Mouse (Mus musculus): ENCODE data around the gene Gm2564. TPM values are rescaled to one million over a fixed set of nuclear protein-coding genes. Genes with fewer than 3 reads are reported as not detected.
"Not testable (repeated sequence)": the region's sequence is repeated elsewhere in the genome, so short reads cannot be mapped to it uniquely, and the experiment has no call there.

Gm2564 gene
- 1 to 10 TPM; 1.6 to 4.5 TPM for total RNA-seq (2021)
- long read RNA-seq, experiment 1 = 0 reads
- long read RNA-seq, experiment 2 = 0 reads

GRCm38 (mm10) chr4:42629419-42629818 is at the start of gene Gm2564:
Gene Gm2564 (plus strand): TSS chr4:42629719.
- not testable (repeated sequence) for DNase-seq (ENCODE audit: low spot score in 2 of 2)

DNA sequence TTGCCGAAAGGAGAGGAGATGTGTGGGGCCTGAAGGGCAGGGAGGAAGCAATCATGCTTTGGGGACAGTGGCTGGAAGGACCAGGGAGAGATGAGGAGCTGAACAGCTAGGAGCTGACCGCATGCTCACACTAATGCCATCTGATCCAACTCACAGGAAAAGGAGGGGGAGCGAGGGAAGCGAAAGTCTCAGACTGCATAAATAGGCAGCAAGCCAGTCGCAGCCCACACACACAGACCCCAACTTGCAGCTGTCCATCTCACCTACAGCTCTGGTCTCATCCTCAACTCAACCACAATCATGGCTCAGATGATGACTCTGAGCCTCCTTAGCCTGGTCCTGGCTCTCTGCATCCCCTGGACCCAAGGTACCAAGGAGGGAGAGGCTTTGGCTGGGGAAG is 17.6 kb upstream of the Gm2564 start, which contains the start of gene Gm10591:
Gene Gm10591 (plus strand): TSS at position 301 of the 400 bp plus-strand sequence.
- DNase-seq (ENCODE audit: low spot score in 2 of 2) = not testable (repeated sequence)

GRCm38 (mm10) chr4:42654951-42655350 is 25.4 kb downstream of the Gm2564 start, which contains the start of gene Ccl27b:
Gene Ccl27b (plus strand): TSS chr4:42655251.
- not testable (repeated sequence) for DNase-seq (ENCODE audit: low spot score in 2 of 2)

DNA sequence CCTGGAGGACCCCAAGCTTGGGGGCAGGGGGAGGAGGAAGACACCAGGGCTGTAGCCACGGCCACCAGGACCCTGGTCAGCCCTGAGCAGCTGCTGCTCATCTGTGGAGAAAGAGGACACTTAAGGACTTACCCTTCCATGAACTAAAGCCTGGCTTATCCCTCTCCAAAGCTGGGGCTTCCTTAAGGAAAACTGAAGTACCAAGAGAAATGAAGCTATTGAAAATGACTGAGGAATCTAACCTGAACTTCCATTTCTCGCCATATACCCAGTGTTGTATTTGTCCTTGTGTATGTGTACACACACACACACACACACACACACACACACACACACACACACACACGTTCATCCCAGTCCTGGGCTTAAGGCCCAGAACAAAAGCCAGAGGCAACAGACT is 32.3 kb downstream of the Gm2564 start, which contains the start of gene Il11ra2:
Gene Il11ra2 (minus strand): TSS at position 101 of the 400 bp plus-strand sequence.
- not testable (repeated sequence) for DNase-seq (ENCODE audit: low spot score in 2 of 2)

DNA sequence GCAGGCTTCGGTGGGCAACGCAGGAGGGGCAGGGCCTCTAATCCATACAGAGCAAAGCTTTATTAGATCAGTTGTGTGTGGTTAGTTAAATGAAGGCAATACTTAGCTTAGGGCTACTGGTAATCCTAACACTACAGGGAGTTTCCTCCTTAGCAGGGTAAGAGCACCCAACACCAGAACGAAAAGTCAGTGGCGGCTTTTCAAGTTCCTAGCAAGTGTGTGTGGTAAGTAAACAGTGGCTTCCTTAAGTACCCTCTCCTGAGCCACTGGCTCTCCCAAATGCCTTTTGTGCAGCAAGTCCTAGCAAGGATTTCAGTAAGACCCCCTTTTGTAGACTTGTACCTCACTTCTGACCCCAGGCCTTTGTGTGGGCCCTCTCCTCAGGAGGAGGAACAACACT is 45.9 kb downstream of the Gm2564 start:
- DNase-seq (ENCODE audit: low spot score in 2 of 2) = not testable (repeated sequence)

GRCm38 (mm10) chr4:42679365-42679764 is 49.8 kb downstream of the Gm2564 start:
- DNase-seq (ENCODE audit: low spot score in 2 of 2) = not testable (repeated sequence)

DNA sequence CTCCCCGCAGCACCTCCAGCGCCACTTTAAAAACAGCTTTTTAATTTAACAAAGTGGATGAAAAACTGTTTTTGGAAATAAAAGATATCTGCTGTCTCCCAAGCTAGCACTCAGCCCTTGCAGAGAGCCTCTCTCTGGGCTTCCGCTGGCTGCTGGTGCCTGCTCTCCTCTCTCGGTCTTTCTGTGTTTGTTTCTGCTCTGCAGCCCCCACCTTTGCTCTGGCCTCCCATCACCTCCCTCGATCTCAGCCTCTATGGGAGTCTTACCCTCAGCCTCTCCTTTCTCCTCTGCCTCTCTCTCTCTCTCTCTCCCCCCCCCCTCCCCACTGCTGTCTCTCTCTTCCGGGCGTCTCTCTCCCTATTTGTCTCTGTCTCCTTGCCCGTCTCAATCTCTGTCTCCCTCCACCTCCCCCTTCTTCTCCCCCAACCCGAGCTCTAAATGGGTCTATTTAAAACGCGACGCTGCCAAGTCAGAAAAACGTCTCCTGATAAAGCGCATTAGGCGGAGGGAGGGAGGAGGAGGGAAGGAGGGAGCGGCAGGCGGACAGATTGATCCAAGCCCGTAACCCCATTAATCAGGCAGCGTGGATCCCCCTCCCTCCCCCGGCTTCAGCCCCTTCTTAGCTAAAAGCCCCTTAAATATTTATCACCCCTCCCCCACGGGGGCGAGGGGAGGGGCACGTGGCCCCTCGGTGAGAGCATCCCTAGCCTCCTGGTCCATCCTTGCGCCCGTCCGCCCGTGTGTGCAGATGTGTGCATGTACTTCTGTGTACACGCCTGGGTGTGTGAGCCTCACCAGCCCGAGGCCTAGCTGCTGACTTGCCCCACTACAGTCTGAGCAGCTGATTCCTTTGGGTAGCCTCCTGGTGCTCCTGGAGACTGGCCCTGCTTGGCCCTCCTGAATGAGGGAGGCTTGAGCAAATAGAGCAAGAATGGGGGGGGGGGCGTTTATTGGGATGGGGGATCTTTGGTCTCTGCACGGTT is 51.1 kb downstream of the Gm2564 start:
- not testable (repeated sequence) for DNase-seq (ENCODE audit: low spot score in 2 of 2)

Other genes starting within 250 kb of the Gm2564 start
- gene Gm21586, start 190.3 kb upstream of the Gm2564 start, total RNA-seq (2021) = not detected
- gene Gm2163, start 163.0 kb upstream of the Gm2564 start, total RNA-seq (2021) = under 1 TPM; 0.42 to 0.56 TPM
- under 1 TPM in 1 of 2 experiments, not detected in 1; 0.59 TPM for gene Fam205a2, start 101.5 kb upstream of the Gm2564 start, total RNA-seq (2021)
- not detected for gene Gm10591, start 17.5 kb upstream of the Gm2564 start, total RNA-seq (2021)
- gene Ccl27b, start 25.5 kb downstream of the Gm2564 start, total RNA-seq (2021) = not detected
- gene Il11ra2, start 32.2 kb downstream of the Gm2564 start, total RNA-seq (2021) = not detected
- gene 4930578G10Rik, start 105.8 kb downstream of the Gm2564 start, total RNA-seq (2021) = under 1 TPM in 1 of 2 experiments, not detected in 1; 0.73 TPM
- under 1 TPM in 1 of 2 experiments, not detected in 1; 0.85 TPM for gene Ccl19, start 126.9 kb downstream of the Gm2564 start, total RNA-seq (2021)
- 10 to 100 TPM in 1 of 2 experiments, 1 to 10 TPM in 1; 8.9 to 12.0 TPM for gene Ccl21a, start 144.3 kb downstream of the Gm2564 start, total RNA-seq (2021)
- gene Fam205a1, start 224.2 kb downstream of the Gm2564 start, total RNA-seq (2021) = not detected
- under 1 TPM; 0.11 TPM for gene Gm12394, start 227.1 kb downstream of the Gm2564 start, total RNA-seq (2021)
- gene Fam205c, start 244.5 kb downstream of the Gm2564 start, total RNA-seq (2021) = not detected